Mouse (Mus musculus): ENCODE measurements around the gene Akr7a5.

- TF ChIP-seq CTCF (IDR thresholded peaks at IDR 0.05; ENCODE audit: low read depth) (no peak), EP300 (IDR thresholded peaks at IDR 0.05; ENCODE audit: low read depth) (no peak)
These were observed 37.4 kb upstream of the Akr7a5 start for GRCm38 (mm10) chr4:139272951-139273680.
